Mouse (Mus musculus) MN1 (cell line): ENCODE data around the gene Npr1.

Experiments used
- DNase-seq: peaks from one replicate; pipeline ENCODE4 v3.0.0-alpha.2; 2016; ENCODE audit warnings: low spot score

The Npr1 gene

DNA sequence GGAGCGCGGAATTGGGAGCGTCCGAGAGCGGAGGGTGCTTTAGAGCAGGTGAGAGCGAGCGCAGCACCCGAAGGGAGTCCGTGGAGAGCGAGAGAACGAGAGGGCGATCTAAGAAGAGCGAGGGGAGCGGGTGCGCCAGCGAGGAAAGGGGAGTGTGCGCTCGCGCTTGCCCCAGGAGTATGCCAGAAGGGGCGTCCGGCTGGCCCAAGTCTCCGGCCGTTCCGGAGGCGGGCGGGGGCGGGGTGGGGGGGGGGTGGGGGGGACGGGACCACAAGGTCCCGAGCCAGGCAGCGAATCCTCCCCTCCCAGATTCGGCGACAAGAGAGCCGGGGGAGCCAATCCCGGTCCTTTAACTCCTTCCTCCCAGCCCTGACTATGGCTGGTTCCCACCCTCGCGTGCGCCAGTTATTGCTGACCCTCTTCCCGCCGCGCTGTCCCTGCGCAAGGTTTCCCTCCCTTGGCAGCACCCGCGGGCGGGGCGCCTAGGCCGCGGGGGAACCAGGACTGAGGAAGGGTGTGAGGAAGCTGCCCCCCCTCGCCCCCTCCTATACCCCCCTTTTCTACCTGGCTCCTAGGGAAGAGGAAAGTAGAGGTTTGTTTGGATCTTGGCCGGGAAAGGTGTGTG is at the start of gene Npr1:
Gene Npr1 (minus strand): TSS at position 181 of the 625 bp plus-strand sequence.
- peak; percentile 27 for DNase-seq

- peak; percentile 27 for DNase-seq
Measured at GRCm38 (mm10) chr3:90515242-90515641, 49.6 kb upstream of the Npr1 start.

- DNase-seq = peak; percentile 71
Measured at GRCm38 (mm10) chr3:90514691-90515090, 49.0 kb upstream of the Npr1 start.

DNA sequence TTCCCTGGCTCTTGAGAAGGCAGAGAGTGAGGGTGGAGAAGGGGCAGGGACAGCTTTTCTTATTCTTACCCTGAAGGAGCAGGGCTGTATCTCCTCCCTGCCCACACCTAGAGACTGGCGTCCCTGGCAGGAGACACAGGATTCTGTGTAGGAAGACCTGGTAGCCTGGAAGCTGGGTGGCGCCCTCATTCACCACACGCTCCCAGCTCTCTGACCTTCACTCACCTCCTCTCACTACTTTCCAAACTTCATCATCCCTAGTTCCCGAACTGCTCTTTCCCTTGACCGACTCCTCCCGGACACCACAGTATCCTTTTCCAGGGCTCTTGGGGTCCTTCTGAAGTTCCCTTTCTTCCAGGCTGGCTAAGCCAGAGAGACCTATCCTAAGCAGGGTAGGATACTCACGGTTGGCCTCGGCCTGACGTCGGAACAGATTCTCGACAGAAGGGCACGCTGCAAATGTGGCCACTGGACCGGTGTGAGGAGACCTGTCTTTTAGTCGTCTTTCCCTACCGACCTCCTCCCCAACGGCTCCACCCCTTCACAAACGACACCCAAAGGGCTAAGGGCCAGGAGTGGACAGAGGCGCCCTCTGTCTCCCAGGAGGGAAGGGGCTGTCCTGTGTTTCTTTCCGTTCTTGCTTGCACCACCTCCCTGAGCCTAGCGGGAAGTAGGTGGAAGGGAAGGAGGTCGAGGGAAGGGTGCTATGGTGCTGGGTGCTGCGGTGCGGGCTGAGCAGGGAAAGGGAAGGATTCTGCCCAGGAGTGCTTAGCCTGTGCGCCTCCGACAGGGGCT is 48.3 kb upstream of the Npr1 start, which contains the start of the genes S100a1 and S100a13:
Gene S100a1 (minus strand): TSS at position 597 of the 795 bp plus-strand sequence.
Gene S100a13 (plus strand): TSS at position 640 of the 795 bp plus-strand sequence.
- DNase-seq = peak; percentile 81

DNA sequence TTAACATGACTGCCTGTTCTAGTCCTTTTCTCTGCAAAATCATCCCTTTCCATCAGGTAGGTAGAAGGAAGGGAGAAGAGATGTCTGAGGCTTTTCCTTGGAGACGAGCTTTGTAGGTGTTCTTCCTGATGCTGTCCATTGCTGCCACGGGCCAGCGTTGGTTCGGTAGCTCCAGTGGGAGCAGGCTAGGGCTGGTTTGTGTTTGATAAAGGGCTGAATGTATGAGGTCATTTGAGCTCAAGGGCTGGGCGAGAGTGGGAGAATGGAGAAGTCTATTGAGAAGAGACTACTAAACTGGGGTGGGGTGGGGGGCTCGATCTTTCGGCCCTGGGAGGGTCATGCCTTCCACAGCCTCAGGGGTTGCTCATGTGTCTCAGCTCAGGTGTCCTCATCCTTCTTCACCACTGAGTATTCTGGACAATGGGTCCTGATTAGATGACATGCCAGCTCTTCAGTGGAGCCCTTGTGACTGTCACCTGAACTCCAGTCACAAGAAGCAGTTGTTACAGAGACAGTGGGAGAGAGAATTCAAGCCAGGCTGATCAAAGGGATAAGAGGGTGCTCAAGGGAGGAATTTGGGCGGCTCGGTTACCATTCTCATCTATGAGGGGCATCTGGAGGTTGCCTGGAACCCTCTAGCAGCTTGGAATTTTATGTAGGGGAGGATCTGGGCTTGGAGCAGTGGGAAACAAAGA is 47.4 kb upstream of the Npr1 start:
- DNase-seq = no peak

GRCm38 (mm10) chr3:90512276-90512675 is 46.6 kb upstream of the Npr1 start:
- no peak for DNase-seq

- DNase-seq = no peak
Measured at GRCm38 (mm10) chr3:90509747-90510123, 44.1 kb upstream of the Npr1 start.

DNA sequence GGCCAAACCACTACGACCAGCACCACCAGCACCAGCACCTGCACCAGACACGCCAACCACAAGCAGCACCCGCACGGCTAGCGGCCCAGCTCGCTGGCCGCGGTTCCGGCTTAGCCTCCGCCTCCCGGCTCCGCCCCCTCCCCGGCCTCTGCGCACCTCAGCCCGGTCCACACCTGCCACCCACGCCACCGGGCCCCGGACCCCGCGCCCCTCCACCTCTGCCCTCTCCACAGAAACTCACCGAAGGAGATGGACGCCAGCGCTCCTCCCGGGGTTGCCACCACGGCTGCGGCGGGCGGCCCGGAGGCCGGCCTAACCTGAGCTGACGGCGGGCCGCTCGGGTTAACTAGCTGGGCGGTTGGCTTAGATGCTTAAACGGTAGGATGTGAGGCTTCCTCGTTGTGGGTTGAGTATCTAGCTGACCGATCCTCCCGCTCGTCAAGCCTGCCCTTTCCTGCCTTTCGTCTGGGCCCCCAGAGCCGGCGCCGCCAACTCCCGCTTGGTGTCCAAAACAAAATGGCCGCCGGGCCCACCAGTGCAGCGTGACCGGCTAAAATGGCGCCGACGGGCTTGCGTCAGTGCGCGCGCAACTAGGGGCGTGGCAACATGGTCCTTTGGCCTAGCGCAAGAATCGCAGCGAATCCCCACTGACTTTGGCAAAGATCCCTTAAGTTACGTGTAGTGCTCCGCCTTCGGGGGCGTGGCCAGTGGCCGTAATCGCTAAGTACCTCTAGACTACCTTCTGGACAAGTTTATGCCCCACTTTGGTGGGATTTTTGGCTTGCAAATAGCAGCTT is 43.5 kb upstream of the Npr1 start, which contains the start of gene Chtop:
Gene Chtop (minus strand): TSS at position 549 of the 797 bp plus-strand sequence.
- DNase-seq = peak; percentile 100

GRCm38 (mm10) chr3:90508287-90508949 is 42.8 kb upstream of the Npr1 start:
- peak; percentile 47 for DNase-seq

- DNase-seq = no peak
Measured at GRCm38 (mm10) chr3:90506362-90506761, 40.7 kb upstream of the Npr1 start.

DNA sequence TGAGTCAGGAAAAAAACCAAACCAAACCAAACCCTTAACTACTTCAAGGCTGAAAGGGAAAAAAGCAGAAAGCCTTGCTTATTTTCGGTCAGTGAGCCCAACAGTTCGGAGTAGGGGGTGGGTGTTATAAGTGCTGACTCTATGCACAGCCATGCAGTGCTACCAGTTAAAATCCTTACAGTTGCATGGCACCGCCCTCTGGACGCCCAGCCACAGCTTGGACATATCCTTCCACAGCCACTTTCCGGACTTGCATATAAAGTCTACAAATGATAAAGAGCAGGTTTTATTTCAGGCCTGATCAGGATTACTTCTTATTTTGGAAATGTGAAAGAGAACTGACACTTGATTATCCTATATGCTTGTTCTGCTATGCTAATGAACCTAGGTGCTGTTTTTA is 39.5 kb upstream of the Npr1 start:
- DNase-seq = no peak

- DNase-seq = no peak
Measured at GRCm38 (mm10) chr3:90503444-90503843, 37.8 kb upstream of the Npr1 start.

- no peak for DNase-seq
Measured at GRCm38 (mm10) chr3:90497597-90497996, 31.9 kb upstream of the Npr1 start.

DNA sequence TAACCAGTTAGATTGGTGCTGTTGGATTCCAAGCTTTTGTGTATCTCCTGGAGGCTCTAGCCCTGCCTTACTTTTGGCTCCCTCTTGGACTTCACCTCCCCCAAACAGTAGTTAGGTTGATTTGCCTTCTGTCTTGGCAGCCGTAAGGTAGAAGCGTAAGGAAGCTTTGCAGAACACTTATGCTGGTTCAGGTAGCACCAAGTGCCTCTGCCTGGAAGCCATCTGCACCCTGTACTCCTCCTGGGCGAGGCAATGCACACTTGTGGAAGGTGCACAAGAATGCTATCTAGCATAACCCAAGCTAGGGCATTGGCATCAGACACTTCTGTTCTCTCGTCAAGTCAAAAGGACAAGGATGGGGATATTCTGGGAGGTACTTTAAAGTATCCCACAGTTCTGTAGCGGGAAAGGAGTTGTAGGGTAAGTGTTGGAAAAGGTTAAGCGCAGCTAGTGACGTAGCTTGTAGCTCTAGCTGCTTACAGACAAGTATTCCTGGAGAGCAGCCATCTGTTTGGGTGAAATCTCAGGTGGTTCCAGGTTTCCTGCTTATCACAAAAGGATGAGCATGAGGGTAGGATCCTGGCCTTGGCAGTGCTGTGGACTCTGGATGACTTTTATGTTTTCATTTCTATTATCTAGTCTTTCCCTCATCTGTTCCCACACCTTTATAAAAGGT is 30.3 kb upstream of the Npr1 start:
- DNase-seq = no peak

GRCm38 (mm10) chr3:90493831-90494540 is 28.3 kb upstream of the Npr1 start:
- DNase-seq = no peak

GRCm38 (mm10) chr3:90491350-90491749 is 25.7 kb upstream of the Npr1 start:
- peak; percentile 35 for DNase-seq

- DNase-seq = peak; percentile 96
Measured at GRCm38 (mm10) chr3:90490696-90491256, 25.1 kb upstream of the Npr1 start, which contains the start of gene Snapin. Gene Snapin (minus strand): TSS chr3:90491033.

GRCm38 (mm10) chr3:90488576-90488975 is 22.9 kb upstream of the Npr1 start:
- DNase-seq = no peak

- peak; percentile 38 for DNase-seq
Measured at GRCm38 (mm10) chr3:90486998-90487397, 21.3 kb upstream of the Npr1 start.
